Mouse (Mus musculus): Measurements from ENCODE around the gene Dand5. TPM values are rescaled to one million over a fixed set of nuclear protein-coding genes. Genes with fewer than 3 reads are reported as not detected.

Dand5 gene
- polyA plus RNA-seq, 1 experiment from 2014 or later, result 6.1 TPM

DNA sequence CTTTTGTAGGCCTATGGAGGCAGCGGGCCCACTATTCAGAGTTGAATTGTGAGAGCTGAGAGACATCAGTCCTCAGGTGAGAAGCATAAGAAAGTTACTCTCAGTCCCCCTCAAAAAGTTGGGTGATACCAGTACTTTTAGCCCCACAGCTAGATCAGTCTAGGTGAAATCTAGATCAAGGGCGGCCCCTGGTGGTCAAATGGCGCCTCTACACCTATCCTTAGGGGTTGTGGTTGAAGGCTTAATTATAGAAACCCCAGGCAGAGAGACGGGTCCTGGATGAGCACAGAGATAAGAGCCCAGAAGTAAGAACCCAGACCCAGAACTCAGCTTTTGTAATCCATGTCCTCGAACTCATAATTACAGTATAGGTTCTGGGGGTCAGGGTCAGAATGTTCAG lies 9.6 kb downstream of the Dand5 start:
- no peaks in the 10 kb centered on the region for H3K36me3 ChIP-seq
- no peak overlapping the region for H3K4me2 ChIP-seq (replicated peaks)
- peaks cover 46% of the 10 kb centered on the region for H3K4me1 ChIP-seq
- no peaks in the 10 kb centered on the region for H3K9me3 ChIP-seq
- no peak overlapping the region for H3K9ac ChIP-seq (replicated peaks)
- no peak for ATAC-seq (ENCODE audit: low FRiP score, low read depth)
- no peak overlapping the region for H3K4me3 ChIP-seq
- H3K27me3 ChIP-seq, result peaks cover 76% of the 10 kb centered on the region
- WGBS, result 3% methylated on average over 5 of the region's 5 CpGs
- no peak overlapping the region for H3K27ac ChIP-seq (replicated peaks)

DNA sequence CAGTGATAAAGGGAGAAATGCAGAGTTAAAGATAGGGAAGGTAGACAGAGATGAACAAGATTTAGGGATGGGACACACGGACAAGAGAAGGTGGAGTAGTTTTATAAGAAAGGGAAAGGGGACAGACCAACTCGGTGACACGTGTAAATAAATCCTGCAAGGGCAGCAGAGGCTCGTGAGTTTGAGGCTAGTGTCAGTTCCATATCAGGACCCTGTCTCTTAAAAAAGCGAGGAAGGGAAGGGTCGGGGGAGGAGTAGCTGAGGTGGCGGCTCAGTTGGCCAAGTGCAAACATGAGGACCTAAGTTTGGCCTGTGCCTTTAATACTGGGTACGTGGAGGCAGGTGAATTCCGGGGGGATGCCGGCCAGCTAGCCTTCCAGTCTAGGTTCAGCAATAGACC lies 11.3 kb downstream of the Dand5 start:
- H3K36me3 ChIP-seq, result no peaks in the 10 kb centered on the region
- peak overlapping the region; percentile 26 for H3K4me3 ChIP-seq
- H3K27ac ChIP-seq (replicated peaks), result peak overlapping the region; percentile 65
- 14% methylated on average over 10 of the region's 10 CpGs for WGBS
- ATAC-seq (ENCODE audit: low FRiP score, low read depth), result peak; percentile 1; the same call in 1 of the 2 replicates
- H3K4me1 ChIP-seq, result peaks cover 46% of the 10 kb centered on the region
- H3K9me3 ChIP-seq, result no peaks in the 10 kb centered on the region
- H3K9ac ChIP-seq (replicated peaks), result peak overlapping the region; percentile 39
- H3K4me2 ChIP-seq (replicated peaks), result peak overlapping the region; percentile 51
- H3K27me3 ChIP-seq, result peaks cover 87% of the 10 kb centered on the region

DNA sequence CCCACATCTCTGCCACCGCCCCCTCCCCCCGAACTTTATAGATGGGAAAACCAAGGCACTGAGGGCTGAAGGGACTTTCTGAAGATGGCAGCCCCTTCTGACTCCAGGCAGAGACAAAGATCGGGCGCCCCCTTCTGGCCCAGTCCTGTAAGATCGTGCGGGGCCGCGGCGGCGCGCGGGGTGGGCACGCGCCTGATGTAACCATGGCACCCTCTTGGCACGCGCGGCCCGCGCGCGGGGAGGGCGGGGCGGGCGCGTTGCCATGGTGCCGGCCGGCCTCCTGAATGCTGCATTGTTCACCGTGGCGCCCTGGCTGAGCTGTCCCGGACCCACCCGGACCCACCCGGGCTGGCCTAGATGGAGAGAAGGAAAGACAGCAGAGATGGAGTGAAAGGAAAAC lies 11.7 kb downstream of the Dand5 start:
- peak overlapping the region; percentile 51 for H3K4me2 ChIP-seq (replicated peaks)
- H3K27me3 ChIP-seq, result peaks cover 87% of the 10 kb centered on the region
- peak overlapping the region; percentile 65 for H3K27ac ChIP-seq (replicated peaks)
- no peaks in the 10 kb centered on the region for H3K9me3 ChIP-seq
- peak; percentile 87 for ATAC-seq (ENCODE audit: low FRiP score, low read depth)
- H3K4me3 ChIP-seq, result peak overlapping the region; percentile 26
- WGBS, result under 1% methylated on average over 27 of the region's 32 CpGs
- no peaks in the 10 kb centered on the region for H3K36me3 ChIP-seq
- peaks cover 46% of the 10 kb centered on the region for H3K4me1 ChIP-seq
- H3K9ac ChIP-seq (replicated peaks), result peak overlapping the region; percentile 39

DNA sequence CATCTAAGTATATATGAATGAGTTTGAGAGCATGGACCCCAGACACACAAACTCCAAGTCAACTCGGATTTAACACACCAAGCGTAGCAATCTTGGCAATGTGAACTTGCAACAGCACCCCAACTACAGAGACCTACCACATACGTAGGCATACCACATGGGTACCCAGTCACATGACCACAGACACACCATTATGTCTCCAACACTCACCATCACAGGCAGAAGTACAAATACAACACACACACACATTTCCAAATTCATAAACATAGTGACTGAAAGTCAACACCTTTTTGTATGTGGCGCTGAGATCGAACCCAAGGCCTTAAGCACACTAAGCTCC lies 12.7 kb downstream of the Dand5 start:
- H3K9ac ChIP-seq (replicated peaks), result no peak overlapping the region
- no peak overlapping the region for H3K4me2 ChIP-seq (replicated peaks)
- H3K4me3 ChIP-seq, result no peak overlapping the region
- H3K27me3 ChIP-seq, result peaks cover 91% of the 10 kb centered on the region
- ATAC-seq (ENCODE audit: low FRiP score, low read depth), result no peak
- peaks cover 41% of the 10 kb centered on the region for H3K4me1 ChIP-seq
- H3K27ac ChIP-seq (replicated peaks), result no peak overlapping the region
- H3K36me3 ChIP-seq, result no peaks in the 10 kb centered on the region
- no peaks in the 10 kb centered on the region for H3K9me3 ChIP-seq
- WGBS, result 73% methylated on average over 5 of the region's 5 CpGs

DNA sequence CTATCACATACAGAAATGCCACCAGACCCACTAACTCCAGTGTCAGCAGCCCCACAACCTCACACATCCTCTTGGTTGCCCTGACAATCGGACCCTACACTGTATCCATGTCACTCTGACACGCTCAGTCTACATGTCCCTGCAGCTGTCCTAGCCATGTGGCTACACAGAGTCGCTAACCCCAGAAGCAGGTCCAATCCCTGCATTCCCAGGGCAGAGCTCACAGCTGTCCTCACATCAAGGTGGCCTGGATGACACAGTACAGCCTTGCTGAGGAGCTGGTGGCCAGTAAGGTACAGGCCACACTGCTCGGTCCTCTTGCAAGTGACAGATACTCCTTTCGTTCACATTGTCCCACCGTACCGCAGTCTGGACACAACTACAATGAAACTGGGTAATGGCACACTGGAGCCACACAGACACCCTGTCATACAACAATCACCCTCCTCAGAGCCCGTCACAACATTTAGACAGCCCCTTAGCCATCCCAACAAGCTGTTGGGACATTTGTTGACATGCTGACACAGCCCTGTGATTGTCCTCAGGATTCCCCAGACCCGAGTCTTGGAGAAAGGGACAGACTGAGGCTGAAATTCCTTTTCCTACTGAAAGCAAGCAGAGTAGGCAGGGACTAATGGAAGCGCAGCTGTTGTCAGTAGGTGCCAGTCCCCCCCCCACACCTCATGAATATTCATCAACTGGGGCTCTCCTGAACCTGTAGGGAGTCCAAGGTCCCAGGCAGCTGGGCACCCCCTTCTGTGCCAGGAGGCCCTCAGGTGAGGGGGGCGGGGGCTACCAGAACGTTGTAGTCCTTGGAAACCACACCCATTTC lies 13.3 kb downstream of the Dand5 start:
- H3K36me3 ChIP-seq, result no peaks in the 10 kb centered on the region
- H3K4me2 ChIP-seq (replicated peaks), result no peak overlapping the region
- H3K4me1 ChIP-seq, result peaks cover 35% of the 10 kb centered on the region
- H3K4me3 ChIP-seq, result no peak overlapping the region
- peaks cover 91% of the 10 kb centered on the region for H3K27me3 ChIP-seq
- H3K9ac ChIP-seq (replicated peaks), result no peak overlapping the region; the same call in 1 of the 2 replicates
- H3K9me3 ChIP-seq, result no peaks in the 10 kb centered on the region
- no peak overlapping the region for H3K27ac ChIP-seq (replicated peaks)
- ATAC-seq (ENCODE audit: low FRiP score, low read depth), result no peak
- WGBS, result 55% methylated on average over 12 of the region's 12 CpGs

DNA sequence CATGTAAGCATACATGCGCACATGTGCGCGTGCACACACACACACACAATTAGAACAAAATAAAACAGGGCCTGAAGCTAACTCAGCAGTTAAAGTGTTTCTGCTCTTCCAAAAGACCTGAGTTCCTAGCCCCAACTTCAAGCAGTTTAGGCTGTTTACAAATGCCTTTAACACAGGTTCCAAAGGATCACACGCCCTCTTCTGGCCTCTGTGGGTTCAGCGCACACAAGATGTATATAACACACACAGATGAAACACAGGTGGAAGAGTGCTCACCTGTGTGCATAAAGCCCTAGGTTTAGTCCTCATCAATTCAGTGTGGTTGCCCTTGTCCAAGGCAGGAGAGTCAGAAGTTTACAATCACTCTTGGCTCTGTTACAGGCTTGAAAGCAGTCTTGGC lies 16.6 kb downstream of the Dand5 start:
- H3K9ac ChIP-seq (replicated peaks), result no peak overlapping the region
- peaks cover 18% of the 10 kb centered on the region for H3K4me1 ChIP-seq
- 94% methylated on average over 5 of the region's 5 CpGs for WGBS
- H3K4me3 ChIP-seq, result no peak overlapping the region
- peaks cover 95% of the 10 kb centered on the region for H3K27me3 ChIP-seq
- H3K27ac ChIP-seq (replicated peaks), result no peak overlapping the region
- H3K9me3 ChIP-seq, result no peaks in the 10 kb centered on the region
- H3K4me2 ChIP-seq (replicated peaks), result no peak overlapping the region
- H3K36me3 ChIP-seq, result no peaks in the 10 kb centered on the region
- ATAC-seq (ENCODE audit: low FRiP score, low read depth), result no peak

DNA sequence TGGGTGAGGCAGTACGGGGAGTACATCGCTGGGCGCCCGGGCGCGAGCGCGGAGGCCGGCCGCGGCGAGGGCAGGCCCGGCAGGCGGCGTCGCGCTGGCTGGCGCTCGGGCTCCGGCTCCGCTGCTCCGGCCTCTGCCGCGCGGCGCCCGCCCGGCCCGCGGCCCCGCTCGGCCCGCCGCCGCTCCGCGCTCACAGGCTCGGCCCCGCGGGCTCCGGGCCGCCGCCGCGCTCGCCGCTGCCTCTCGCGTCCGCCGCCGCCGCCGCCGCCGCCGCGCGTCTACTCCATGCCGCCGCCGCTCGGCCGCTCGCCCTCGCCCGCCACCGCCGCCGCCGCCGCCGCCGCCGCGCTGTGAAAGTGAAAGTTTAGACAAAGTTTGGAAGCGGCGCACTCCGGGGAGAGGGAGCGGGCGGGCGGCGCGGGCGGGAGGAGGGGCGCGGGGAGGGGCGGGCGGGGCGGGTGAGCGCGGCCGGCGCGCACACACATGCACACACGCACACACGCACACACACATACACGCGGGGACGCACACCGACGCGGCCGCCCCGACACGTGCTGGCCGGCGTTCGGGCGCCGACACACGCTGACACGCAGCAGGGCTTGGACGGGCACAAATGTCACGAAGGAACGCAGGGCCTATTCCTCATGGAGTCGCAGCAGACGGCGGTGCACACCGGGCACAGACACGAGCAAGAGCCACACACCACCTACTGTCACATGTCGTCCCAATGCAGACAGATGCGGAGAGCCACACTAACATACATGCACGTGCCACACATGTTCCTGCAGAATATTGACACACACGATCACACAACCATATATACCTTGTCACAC lies 22.4 kb downstream of the Dand5 start, which contains the start of gene Nfix:
Nfix (minus strand) TSS at position 346 of the 833 bp plus-strand sequence.
- Histone ChIP-seq H3K36me3 (no peaks in the 10 kb centered on the region), H3K4me1 (peaks cover 26% of the 10 kb centered on the region), H3K27me3 (peaks cover 98% of the 10 kb centered on the region), H3K9me3 (no peaks in the 10 kb centered on the region), H3K27ac (replicated peaks) (0 out of 2 replicates have a peak within 1 kb of the TSS, but pooled peaks have one; percentile 10), H3K4me2 (replicated peaks) (peak within 1 kb of the TSS; percentile 66), H3K9ac (replicated peaks) (peak within 1 kb of the TSS; percentile 82), H3K4me3 (peak within 1 kb of the TSS; percentile 61)
- peak; percentile 42; the same call in 1 of the 2 replicates for ATAC-seq (ENCODE audit: low FRiP score, low read depth)
- 2% methylated on average over 39 of the region's 125 CpGs for WGBS

DNA sequence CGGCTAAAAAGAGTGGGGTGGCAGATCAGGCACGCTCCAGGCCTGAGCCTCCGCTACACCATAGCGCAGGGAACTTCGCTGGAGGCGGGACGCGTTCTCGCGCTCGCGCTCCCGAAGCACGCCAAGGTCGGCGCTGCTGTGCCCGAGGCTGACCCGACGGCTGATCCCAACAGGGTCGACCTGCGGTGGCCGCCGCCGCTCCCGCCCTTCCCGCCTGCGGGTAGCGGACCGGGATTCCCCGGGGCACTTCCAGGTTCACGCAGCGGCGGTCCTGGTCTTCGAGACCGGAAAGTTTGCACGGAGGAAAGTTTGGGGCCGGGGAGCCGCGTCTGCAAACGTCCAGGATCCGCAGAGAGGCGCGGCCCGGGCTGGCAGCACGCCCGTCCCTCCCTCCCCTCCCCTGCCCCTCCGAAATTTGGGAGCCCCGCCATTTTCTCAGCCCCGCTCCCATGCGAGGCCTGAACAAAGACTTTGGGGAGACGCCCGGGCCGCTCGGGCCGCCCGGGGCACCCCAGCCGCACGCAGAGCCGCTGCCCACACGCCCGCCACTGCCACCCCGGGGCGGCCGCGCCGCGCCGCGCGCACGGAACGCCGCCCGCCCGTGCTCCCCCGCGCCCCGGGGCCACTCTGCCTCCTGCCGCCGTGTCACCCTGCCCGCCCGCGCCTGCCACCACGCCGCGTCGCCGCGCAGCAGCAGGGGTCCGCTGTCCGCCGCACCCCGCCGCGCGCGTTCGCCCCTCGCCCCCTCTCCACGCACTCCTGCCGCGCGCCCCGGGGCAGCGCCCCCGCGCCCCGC lies 23.3 kb downstream of the Dand5 start:
- Histone ChIP-seq H3K4me3 (peak overlapping the region; percentile 61), H3K27me3 (peaks cover 98% of the 10 kb centered on the region), H3K4me2 (replicated peaks) (peak overlapping the region; percentile 66), H3K4me1 (peaks cover 31% of the 10 kb centered on the region), H3K9ac (replicated peaks) (peak overlapping the region; percentile 82), H3K27ac (replicated peaks) (0 out of 2 replicates have a peak overlapping the region, but pooled peaks have one; percentile 10), H3K9me3 (no peaks in the 10 kb centered on the region), H3K36me3 (no peaks in the 10 kb centered on the region)
- peak; percentile 38; the same call in 1 of the 2 replicates for ATAC-seq (ENCODE audit: low FRiP score, low read depth)
- 1% methylated on average over 77 of the region's 108 CpGs for WGBS

DNA sequence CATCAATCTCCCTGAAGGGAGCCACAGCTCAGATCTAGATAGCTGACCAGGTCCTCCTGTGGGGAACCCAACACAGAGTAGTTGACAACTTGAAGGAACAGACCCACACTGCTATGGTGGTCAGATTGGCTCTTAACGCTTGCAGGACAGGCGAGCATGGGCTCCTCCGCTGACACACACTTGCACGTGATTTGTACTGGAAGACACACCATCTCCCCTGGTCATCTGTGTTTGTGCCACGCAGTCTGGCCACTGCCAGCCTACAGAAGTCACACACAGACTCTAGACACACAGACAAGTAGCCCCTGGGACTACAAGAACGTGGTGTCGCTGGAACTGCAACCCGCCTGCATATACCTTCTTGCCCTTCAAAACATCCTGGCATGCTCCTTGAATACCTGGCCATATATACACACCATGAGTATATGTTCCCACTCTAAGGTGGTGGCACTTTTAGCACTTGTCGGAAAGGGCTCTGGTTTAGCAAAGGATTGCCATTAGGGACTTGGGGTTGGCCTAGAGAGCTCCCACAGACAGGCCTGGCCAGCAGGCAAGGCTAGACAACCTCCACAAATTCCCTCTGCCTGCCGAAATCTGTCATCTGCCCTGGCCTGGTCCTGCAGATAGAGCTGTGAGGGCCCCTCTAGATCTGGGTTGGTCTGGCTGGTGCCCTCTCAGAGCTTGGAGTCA lies 24.0 kb downstream of the Dand5 start:
- Histone ChIP-seq H3K4me3 (peak overlapping the region; percentile 61), H3K27me3 (peaks cover 98% of the 10 kb centered on the region), H3K9ac (replicated peaks) (peak overlapping the region; percentile 82), H3K36me3 (no peaks in the 10 kb centered on the region), H3K9me3 (no peaks in the 10 kb centered on the region), H3K27ac (replicated peaks) (no peak overlapping the region), H3K4me1 (peaks cover 37% of the 10 kb centered on the region), H3K4me2 (replicated peaks) (peak overlapping the region; percentile 66)
- 34% methylated on average over 10 of the region's 10 CpGs for WGBS
- no peak for ATAC-seq (ENCODE audit: low FRiP score, low read depth)

DNA sequence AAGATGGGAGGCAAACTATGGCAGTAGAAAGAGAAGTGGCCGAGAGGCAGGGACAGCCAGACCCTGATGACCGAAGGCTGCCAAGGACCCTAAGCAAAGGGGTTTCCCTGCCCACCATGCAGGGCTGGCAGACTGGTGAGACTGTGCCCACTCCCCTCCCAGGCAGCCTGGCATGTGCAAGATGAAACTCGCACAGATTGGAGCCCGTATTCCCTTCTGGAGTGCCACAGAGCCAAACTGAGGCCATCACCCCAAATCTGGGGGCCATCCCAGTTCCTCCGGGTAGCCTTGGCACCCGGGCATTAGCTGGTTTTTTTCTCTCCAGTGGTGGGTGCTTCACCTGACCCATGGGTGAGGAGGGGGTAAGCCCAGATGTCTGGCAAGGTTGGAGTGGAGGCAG lies 24.7 kb downstream of the Dand5 start:
- Histone ChIP-seq H3K9me3 (no peaks in the 10 kb centered on the region), H3K4me2 (replicated peaks) (peak overlapping the region; percentile 66; the same call in 1 of the 2 replicates), H3K27me3 (peaks cover 98% of the 10 kb centered on the region), H3K4me3 (peak overlapping the region; percentile 61; the same call in 1 of the 2 replicates), H3K4me1 (peaks cover 37% of the 10 kb centered on the region), H3K27ac (replicated peaks) (no peak overlapping the region), H3K9ac (replicated peaks) (no peak overlapping the region), H3K36me3 (no peaks in the 10 kb centered on the region)
- WGBS, result 78% methylated on average over 6 of the region's 6 CpGs
- no peak for ATAC-seq (ENCODE audit: low FRiP score, low read depth)

DNA sequence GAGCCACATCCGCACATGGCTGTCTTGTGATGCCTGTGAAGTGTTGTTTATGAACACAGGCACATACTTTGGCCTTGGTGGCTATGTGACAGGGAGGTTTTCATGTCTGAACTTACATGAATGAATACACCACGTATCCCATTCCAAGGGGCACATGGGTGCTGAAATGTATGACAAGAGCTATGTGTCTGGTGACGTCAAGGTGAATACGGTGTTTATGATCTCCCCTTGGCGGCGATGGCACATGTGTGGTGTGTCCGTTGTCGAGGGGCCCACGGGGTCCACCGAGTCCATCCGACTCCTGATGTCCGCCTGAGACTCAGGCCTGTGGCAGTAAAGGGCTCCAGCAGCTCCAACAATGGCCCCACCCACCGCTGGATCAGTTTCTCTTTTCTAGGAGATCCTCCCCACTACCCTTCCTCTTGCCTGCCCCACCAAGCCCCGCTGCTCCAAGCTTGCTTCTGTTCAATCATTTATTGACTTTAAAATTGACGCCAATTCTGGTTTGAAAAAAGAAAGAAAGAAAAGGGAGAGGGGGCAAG lies 25.3 kb downstream of the Dand5 start:
- H3K4me1 ChIP-seq, result peaks cover 37% of the 10 kb centered on the region
- H3K4me3 ChIP-seq, result no peak overlapping the region
- no peak overlapping the region for H3K27ac ChIP-seq (replicated peaks)
- WGBS, result 76% methylated on average over 15 of the region's 15 CpGs
- ATAC-seq (ENCODE audit: low FRiP score, low read depth), result no peak
- H3K36me3 ChIP-seq, result no peaks in the 10 kb centered on the region
- H3K9ac ChIP-seq (replicated peaks), result no peak overlapping the region
- H3K4me2 ChIP-seq (replicated peaks), result no peak overlapping the region
- peaks cover 98% of the 10 kb centered on the region for H3K27me3 ChIP-seq
- no peaks in the 10 kb centered on the region for H3K9me3 ChIP-seq
